Mouse (Mus musculus) hindbrain, embryonic 12.5 days (tissue): ENCODE results near the gene Aicda. TPM values are rescaled to one million over a fixed set of nuclear protein-coding genes. Genes with fewer than 3 reads are reported as not detected.
"Not testable (repeated sequence)": the region's sequence is repeated elsewhere in the genome, so short reads cannot be mapped to it uniquely, and the experiment has no call there.

Experiments used
- ATAC-seq: fragments of 200-750 bp; cut with Nextera tagmentation; 2 replicates; pipeline ENCODE4 v1.8.0; 2017; ENCODE audit warnings: moderate TSS enrichment; ENCODE audit not compliant: low FRiP score
- H3K27ac ChIP-seq: fragments of 300-500 bp; sonication (generic); 2 replicates; pipeline ENCODE4 v1.5.1; 2016; ENCODE audit warnings: mild to moderate bottlenecking
- H3K27me3 ChIP-seq: fragments of 300-500 bp; sonication (generic); 2 replicates; pipeline ENCODE4 v1.6.1; 2016; ENCODE audit warnings: mild to moderate bottlenecking
- H3K36me3 ChIP-seq: fragments of 300-500 bp; sonication (generic); 2 replicates; pipeline ENCODE4 v1.6.1; 2016; ENCODE audit warnings: mild to moderate bottlenecking
- H3K4me1 ChIP-seq: fragments of 300-500 bp; sonication (generic); 2 replicates; pipeline ENCODE4 v1.6.1; 2016
- H3K4me2 ChIP-seq: fragments of 300-500 bp; sonication (generic); replicated peaks from 2 replicates; pipeline ENCODE4 v1.6.1; 2016; ENCODE audit warnings: mild to moderate bottlenecking
- H3K4me3 ChIP-seq: fragments of 300-500 bp; sonication (generic); 2 replicates; pipeline ENCODE4 v1.5.1; 2016; ENCODE audit warnings: mild to moderate bottlenecking
- H3K9ac ChIP-seq: fragments of 300-500 bp; sonication (generic); 2 replicates; pipeline ENCODE4 v1.6.1; 2016; ENCODE audit warnings: mild to moderate bottlenecking, moderate library complexity
- H3K9me3 ChIP-seq: fragments of 300-500 bp; sonication (generic); replicated peaks from 2 replicates; pipeline ENCODE4 v1.6.1; 2016; ENCODE audit warnings: mild to moderate bottlenecking
- WGBS: fragments of 180-500 bp; shearing (Covaris S2); methylation state at CpG from one replicate; pipeline ENCODE4 v1.1.7; 2016; 5-methylcytosine and 5-hydroxymethylcytosine counted together
- polyA plus RNA-seq: library from polyadenylated mRNA; unstranded; fragments of >200 nt; fragmentation: Nextera tagmentation; extraction: Ambion mirVana; gene quantifications from 2 replicates; pipeline ENCODE4 v1.2.1, GENCODE M21; 2016

Aicda gene
- polyA plus RNA-seq, 1 experiment from 2014 or later = 0.15 TPM

DNA sequence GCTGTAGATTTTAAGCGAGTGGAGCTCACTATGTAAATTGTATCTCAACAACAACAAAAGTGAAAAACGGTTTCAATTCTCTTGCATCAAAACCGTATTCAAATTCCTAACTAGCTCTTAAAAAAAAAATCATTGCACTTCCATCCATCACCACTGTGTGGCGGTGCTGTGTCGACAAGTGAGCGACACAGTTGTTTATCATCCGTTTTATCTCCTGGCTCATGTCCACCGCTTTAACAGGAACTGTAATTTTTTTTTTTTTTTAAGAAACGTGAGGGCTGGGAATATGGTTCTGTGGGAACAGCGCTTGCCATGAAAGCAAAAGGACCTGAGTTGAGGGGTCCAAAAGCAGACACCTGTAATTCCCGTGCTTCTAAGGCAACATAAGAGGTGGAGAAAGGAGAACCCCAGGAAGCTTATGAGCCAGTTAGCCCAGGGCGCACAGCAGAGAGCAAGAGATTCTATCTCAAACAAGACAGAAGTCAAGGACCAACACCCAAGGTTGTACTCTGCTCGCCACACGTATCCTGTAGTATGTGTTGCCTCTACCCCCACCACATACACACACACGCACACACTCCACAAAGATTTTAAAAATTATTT lies 3.5 kb downstream of the Aicda start:
- H3K27me3 ChIP-seq = peaks cover 4% of the 10 kb centered on the region; the same call in 1 of the 2 replicates
- WGBS = 25% methylated on average over 15 of the region's 15 CpGs
- ATAC-seq = no peak
- no peak overlapping the region for H3K4me3 ChIP-seq
- peak overlapping the region; percentile 32 for H3K4me2 ChIP-seq
- no peaks in the 10 kb centered on the region for H3K4me1 ChIP-seq
- no peaks in the 10 kb centered on the region for H3K36me3 ChIP-seq
- H3K9ac ChIP-seq = no peak overlapping the region
- H3K9me3 ChIP-seq = no peaks in the 10 kb centered on the region
- no peak overlapping the region for H3K27ac ChIP-seq

DNA sequence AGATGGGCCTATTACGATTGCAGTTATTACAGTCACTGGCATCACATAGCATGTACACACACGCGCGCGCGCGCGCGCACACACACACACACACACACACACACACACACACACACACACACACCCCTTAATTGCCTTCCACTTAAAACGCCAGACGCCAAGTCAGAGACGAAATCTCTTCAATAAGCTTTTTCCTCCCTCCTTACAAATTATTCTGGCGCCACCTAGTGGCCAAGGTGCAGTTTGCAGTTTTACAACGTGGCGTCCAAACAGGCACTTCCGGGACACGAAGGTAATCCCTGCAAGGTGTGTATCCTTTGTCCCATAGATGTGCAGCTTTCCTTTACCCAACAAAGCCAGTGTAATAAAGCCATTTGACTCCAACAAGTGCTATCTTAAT lies 6.8 kb downstream of the Aicda start:
- Histone ChIP-seq H3K27ac (no peak overlapping the region), H3K4me3 (no peak overlapping the region), H3K36me3 (no peaks in the 10 kb centered on the region), H3K9ac (no peak overlapping the region), H3K4me1 (peaks cover 3% of the 10 kb centered on the region; the same call in 1 of the 2 replicates), H3K4me2 (peak overlapping the region; percentile 43), H3K27me3 (peaks cover 4% of the 10 kb centered on the region; the same call in 1 of the 2 replicates), H3K9me3 (no peaks in the 10 kb centered on the region)
- WGBS = 18% methylated on average over 17 of the region's 17 CpGs
- ATAC-seq = peak; percentile 39

DNA sequence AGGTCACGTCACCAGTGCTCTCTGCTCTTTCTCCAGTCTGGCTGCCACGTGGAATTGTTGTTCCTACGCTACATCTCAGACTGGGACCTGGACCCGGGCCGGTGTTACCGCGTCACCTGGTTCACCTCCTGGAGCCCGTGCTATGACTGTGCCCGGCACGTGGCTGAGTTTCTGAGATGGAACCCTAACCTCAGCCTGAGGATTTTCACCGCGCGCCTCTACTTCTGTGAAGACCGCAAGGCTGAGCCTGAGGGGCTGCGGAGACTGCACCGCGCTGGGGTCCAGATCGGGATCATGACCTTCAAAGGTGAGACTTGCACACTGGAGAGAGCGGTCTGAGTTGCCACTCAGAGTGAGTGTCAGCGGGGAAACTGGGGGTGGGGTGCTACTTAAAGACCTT lies 7.4 kb downstream of the Aicda start:
- peaks cover 3% of the 10 kb centered on the region; the same call in 1 of the 2 replicates for H3K4me1 ChIP-seq
- ATAC-seq = peak; percentile 14; the same call in 1 of the 2 replicates
- no peak overlapping the region for H3K9ac ChIP-seq
- no peaks in the 10 kb centered on the region for H3K36me3 ChIP-seq
- 88% methylated on average over 20 of the region's 20 CpGs for WGBS
- no peak overlapping the region for H3K27ac ChIP-seq
- H3K9me3 ChIP-seq = no peaks in the 10 kb centered on the region
- peaks cover 4% of the 10 kb centered on the region; the same call in 1 of the 2 replicates for H3K27me3 ChIP-seq
- H3K4me2 ChIP-seq = no peak overlapping the region
- no peak overlapping the region for H3K4me3 ChIP-seq

- Histone ChIP-seq H3K9me3 (no peaks in the 10 kb centered on the region), H3K27ac (no peak overlapping the region), H3K4me1 (peaks cover 3% of the 10 kb centered on the region; the same call in 1 of the 2 replicates), H3K9ac (no peak overlapping the region), H3K4me3 (no peak overlapping the region), H3K27me3 (peaks cover 4% of the 10 kb centered on the region; the same call in 1 of the 2 replicates), H3K36me3 (no peaks in the 10 kb centered on the region), H3K4me2 (peak overlapping the region; percentile 23; the same call in 1 of the 2 replicates)
- peak; percentile 24; the same call in 1 of the 2 replicates for ATAC-seq
- 4% methylated on average over 6 of the region's 6 CpGs for WGBS
Observed at GRCm38 (mm10) chr6:122562463-122562862, 8.9 kb downstream of the Aicda start.

DNA sequence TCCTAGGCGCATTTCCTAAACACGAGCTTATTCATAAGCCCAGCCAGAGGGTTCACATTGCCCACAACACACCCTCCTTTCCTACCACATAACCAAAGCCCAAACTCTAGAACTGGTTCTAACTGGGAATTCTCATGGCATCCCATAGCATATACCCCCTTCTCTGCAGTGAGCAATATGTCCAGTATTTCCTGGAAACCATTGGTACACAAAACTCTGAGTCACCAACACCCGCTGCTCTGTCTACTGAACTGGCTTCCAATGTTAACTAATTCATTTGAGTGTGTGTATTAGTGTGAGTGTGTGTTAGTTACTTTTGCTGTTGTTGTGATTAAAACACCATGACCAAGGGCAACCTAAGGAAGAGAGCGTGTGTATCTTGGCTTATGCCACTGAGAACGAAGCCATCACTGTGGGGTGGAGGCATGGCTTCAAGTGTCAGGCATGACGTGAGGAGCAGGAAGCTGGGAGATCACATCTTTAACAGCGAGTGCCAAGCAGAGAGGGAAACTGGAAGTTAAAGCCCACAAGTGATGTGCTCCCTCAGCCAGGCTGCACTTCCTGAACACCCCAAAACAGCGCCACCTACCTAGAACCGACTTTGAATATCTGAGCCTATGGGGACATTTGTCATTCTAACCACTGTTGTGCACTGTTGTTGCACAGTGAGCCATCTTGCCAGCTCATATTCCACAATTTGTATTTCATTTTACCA lies 11.6 kb downstream of the Aicda start:
- no peaks in the 10 kb centered on the region for H3K9me3 ChIP-seq
- no peak overlapping the region for H3K4me3 ChIP-seq
- no peak overlapping the region for H3K9ac ChIP-seq
- peaks cover 3% of the 10 kb centered on the region; the same call in 1 of the 2 replicates for H3K4me1 ChIP-seq
- peaks cover 4% of the 10 kb centered on the region; the same call in 1 of the 2 replicates for H3K27me3 ChIP-seq
- H3K36me3 ChIP-seq = no peaks in the 10 kb centered on the region
- WGBS = 90% methylated on average over 9 of the region's 9 CpGs
- no peak overlapping the region for H3K4me2 ChIP-seq
- no peak overlapping the region for H3K27ac ChIP-seq
- no peak for ATAC-seq

- Histone ChIP-seq H3K27me3 (no peaks in the 10 kb centered on the region), H3K27ac (no peak overlapping the region), H3K4me1 (no peaks in the 10 kb centered on the region; the same call in 1 of the 2 replicates), H3K36me3 (no peaks in the 10 kb centered on the region), H3K9ac (no peak overlapping the region), H3K4me3 (no peak overlapping the region), H3K9me3 (no peaks in the 10 kb centered on the region), H3K4me2 (no peak overlapping the region)
- 58% methylated on average over 5 of the region's 5 CpGs for WGBS
- no peak for ATAC-seq
Observed at GRCm38 (mm10) chr6:122569113-122569512, 15.5 kb downstream of the Aicda start.

DNA sequence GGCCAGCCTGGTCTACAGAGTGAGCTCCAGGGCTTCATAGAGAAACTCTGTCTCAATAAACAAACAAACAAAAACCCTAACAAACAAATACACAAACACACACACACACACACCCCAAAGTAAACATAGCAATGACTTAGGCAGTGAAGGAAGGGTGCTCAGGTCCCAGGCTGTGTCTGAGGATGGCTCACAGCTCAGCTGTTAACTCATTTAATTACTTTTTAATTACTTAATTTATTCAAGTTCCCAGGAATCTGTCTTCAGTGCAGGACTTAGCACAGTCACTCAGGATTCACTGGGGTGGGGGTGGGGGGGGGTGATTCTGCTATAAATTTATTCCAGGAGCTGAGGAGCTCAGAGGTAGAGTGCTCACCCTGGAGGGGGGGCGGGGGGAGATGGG lies 16.2 kb downstream of the Aicda start:
- 62% methylated on average over 1 of the region's 1 CpGs for WGBS

GRCm38 (mm10) chr6:122570695-122571616 lies 17.4 kb downstream of the Aicda start:
- Histone ChIP-seq H3K9ac (no peak overlapping the region), H3K9me3 (no peaks in the 10 kb centered on the region), H3K27ac (no peak overlapping the region), H3K27me3 (no peaks in the 10 kb centered on the region), H3K4me1 (no peaks in the 10 kb centered on the region; the same call in 1 of the 2 replicates), H3K36me3 (no peaks in the 10 kb centered on the region), H3K4me2 (no peak overlapping the region), H3K4me3 (no peak overlapping the region)
- no peak for ATAC-seq
- 71% methylated on average over 8 of the region's 8 CpGs for WGBS

More for the DNA sequence above, 16.2 kb downstream of the Aicda start:
- Histone ChIP-seq H3K36me3 (no peaks in the 10 kb centered on the region), H3K27ac (no peak overlapping the region), H3K4me1 (no peaks in the 10 kb centered on the region; the same call in 1 of the 2 replicates), H3K27me3 (no peaks in the 10 kb centered on the region), H3K4me3 (no peak overlapping the region), H3K4me2 (no peak overlapping the region), H3K9me3 (no peaks in the 10 kb centered on the region), H3K9ac (no peak overlapping the region)
- peak; percentile 23 for ATAC-seq

GRCm38 (mm10) chr6:122571617-122571959 lies 18.0 kb downstream of the Aicda start:
- no peak for ATAC-seq

GRCm38 (mm10) chr6:122575037-122575436 lies 21.4 kb downstream of the Aicda start:
- H3K27ac ChIP-seq, ATAC-seq, H3K4me2 ChIP-seq, H3K9me3 ChIP-seq, H3K9ac ChIP-seq, H3K36me3 ChIP-seq, H3K4me3 ChIP-seq, H3K27me3 ChIP-seq, H3K4me1 ChIP-seq: not testable (repeated sequence)
- 85% methylated on average over 1 of the region's 1 CpGs for WGBS

More at GRCm38 (mm10) chr6:122571617-122571959, 18.0 kb downstream of the Aicda start:
- no peaks in the 10 kb centered on the region for H3K27me3 ChIP-seq
- H3K4me2 ChIP-seq = no peak overlapping the region
- H3K27ac ChIP-seq = no peak overlapping the region
- WGBS = 92% methylated on average over 3 of the region's 3 CpGs
- 0 out of 2 replicates have a peak, but pooled peaks cover 4% of the 10 kb centered on the region for H3K9me3 ChIP-seq
- no peak overlapping the region for H3K4me3 ChIP-seq
- H3K36me3 ChIP-seq = no peaks in the 10 kb centered on the region
- H3K9ac ChIP-seq = no peak overlapping the region
- H3K4me1 ChIP-seq = no peaks in the 10 kb centered on the region; the same call in 1 of the 2 replicates

- Histone ChIP-seq H3K9me3 (0 out of 2 replicates have a peak, but pooled peaks cover 4% of the 10 kb centered on the region), H3K36me3 (no peaks in the 10 kb centered on the region), H3K4me3 (no peak overlapping the region), H3K9ac (no peak overlapping the region), H3K27me3 (no peaks in the 10 kb centered on the region), H3K4me1 (no peaks in the 10 kb centered on the region), H3K27ac (no peak overlapping the region), H3K4me2 (no peak overlapping the region)
- no peak for ATAC-seq
- WGBS = 91% methylated on average over 3 of the region's 3 CpGs
Observed at GRCm38 (mm10) chr6:122577030-122577429, 23.4 kb downstream of the Aicda start.

DNA sequence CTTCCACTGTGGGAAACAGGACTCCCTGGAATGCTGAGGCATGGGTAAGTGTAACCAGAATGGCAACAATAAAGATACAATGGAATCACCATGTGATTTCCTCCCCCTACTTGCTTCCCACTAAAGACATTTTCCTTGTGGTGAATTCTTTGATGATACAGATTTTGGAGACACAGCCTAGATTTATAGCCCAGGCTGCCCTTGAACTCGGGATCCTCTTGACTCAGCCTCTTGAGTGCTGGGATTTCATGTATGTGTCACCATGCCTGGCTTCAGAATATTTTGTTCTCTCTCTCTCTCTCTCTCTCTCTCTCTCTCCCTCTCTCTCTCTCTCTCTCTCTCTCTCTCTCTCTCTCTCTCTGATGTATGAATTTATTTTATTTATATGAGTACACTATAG lies 25.5 kb downstream of the Aicda start:
- Histone ChIP-seq H3K4me2 (no peak overlapping the region), H3K9me3 (0 out of 2 replicates have a peak, but pooled peaks cover 4% of the 10 kb centered on the region), H3K9ac (no peak overlapping the region), H3K36me3 (no peaks in the 10 kb centered on the region), H3K27ac (no peak overlapping the region), H3K27me3 (no peaks in the 10 kb centered on the region), H3K4me3 (no peak overlapping the region), H3K4me1 (no peaks in the 10 kb centered on the region)
- WGBS = 76% methylated on average over 1 of the region's 1 CpGs
- ATAC-seq = no peak
